Mouse (Mus musculus) midbrain, embryonic 10.5 days (tissue): ENCODE measurements around the gene Gsx2. TPM values are rescaled to one million over a fixed set of nuclear protein-coding genes. Genes with fewer than 3 reads are reported as not detected.

Experiments used
- DNase-seq: peaks from one replicate; pipeline ENCODE4 v3.0.0-alpha.2; 2017; ENCODE audit warnings: low spot score
- H3K27ac ChIP-seq: fragments of 300-500 bp; sonication (generic); replicated peaks from 2 replicates; pipeline ENCODE4 v1.5.1; 2016; ENCODE audit warnings: mild to moderate bottlenecking
- H3K27me3 ChIP-seq: fragments of 300-500 bp; sonication (generic); 2 replicates; pipeline ENCODE4 v1.6.1; 2016; ENCODE audit warnings: low read depth, mild to moderate bottlenecking; ENCODE audit not compliant: poor library complexity, severe bottlenecking
- H3K36me3 ChIP-seq: fragments of 300-500 bp; sonication (generic); 2 replicates; pipeline ENCODE4 v1.6.1; 2016; ENCODE audit warnings: mild to moderate bottlenecking, moderate library complexity
- H3K4me1 ChIP-seq: fragments of 300-500 bp; sonication (generic); 2 replicates; pipeline ENCODE4 v1.6.1; 2016
- H3K4me3 ChIP-seq: fragments of 300-500 bp; sonication (generic); 2 replicates; pipeline ENCODE4 v1.5.1; 2016; ENCODE audit warnings: mild to moderate bottlenecking, moderate library complexity
- H3K9me3 ChIP-seq: fragments of 300-500 bp; sonication (generic); replicated peaks from 2 replicates; pipeline ENCODE4 v1.6.1; 2016; ENCODE audit warnings: mild to moderate bottlenecking
- WGBS: fragments of 180-500 bp; shearing (Covaris S2); methylation state at CpG from one replicate; pipeline ENCODE4 v1.1.7; 2016; 5-methylcytosine and 5-hydroxymethylcytosine counted together
- polyA plus RNA-seq: library from polyadenylated mRNA; unstranded; fragments of >200 nt; fragmentation: Nextera tagmentation; extraction: Ambion mirVana; gene quantifications from 2 replicates; pipeline ENCODE4 v1.2.1, GENCODE M21; 2016

Gene Gsx2
- polyA plus RNA-seq = 2.5 and 3.4 TPM in 2 replicates

DNA sequence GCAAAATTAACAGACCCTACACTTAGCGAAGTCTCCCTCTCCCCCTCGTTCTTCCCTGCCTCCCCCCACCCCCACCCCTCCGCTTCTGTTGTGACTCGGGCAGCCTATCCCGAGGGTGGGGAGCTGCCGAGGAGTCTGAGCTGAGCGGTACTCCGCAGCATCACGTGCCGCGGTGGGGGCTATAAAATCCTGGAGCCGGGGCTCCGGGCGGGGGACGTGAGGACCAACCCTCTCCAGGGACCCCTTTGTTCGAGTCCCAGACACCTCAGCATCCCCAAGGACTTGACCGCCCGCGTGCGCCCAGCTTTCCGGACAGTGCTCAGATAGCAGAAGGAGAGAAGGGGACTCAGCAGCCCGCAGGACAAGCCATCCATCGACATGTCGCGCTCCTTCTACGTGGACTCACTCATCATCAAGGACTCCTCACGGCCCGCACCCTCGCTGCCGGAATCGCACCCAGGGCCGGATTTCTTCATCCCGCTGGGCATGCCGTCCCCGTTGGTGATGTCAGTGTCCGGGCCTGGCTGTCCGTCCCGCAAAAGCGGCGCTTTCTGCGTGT, at the start of gene Gsx2:
Gene Gsx2, plus strand, starts transcription at position 219 of the 559 bp plus-strand sequence.
- Histone ChIP-seq H3K36me3 (no peaks in the 10 kb centered on the region), H3K4me3 (peak within 1 kb of the TSS; percentile 46), H3K27ac (peak within 1 kb of the TSS; percentile 49; the same call in 1 of the 2 replicates), H3K4me1 (peaks cover 47% of the 10 kb centered on the region), H3K27me3 (peaks cover 100% of the 10 kb centered on the region), H3K9me3 (no peaks in the 10 kb centered on the region)
- DNase-seq = peak; percentile 58
- 0% methylated on average over 41 of the region's 41 CpGs for WGBS

DNA sequence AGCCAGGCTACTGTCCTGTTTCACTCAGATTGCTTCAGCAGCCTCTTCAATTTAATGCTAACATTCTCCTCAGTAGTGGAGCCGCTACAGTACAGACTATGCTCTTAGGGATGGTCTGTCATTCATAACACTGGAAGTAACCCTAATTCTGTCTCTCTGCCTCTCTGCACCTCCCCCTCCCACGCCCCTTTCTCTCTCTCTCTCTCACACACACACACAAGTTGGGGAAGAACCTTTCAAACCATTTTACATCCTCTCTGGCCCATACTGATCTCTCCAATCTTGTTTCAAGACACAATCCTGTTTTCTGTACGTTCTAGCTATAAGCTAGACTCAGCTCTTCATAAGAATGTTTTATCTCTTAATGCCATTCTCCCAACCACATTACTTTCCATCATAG, 39.9 kb upstream of the Gsx2 start:
- H3K27ac ChIP-seq = no peak overlapping the region
- no peak for DNase-seq
- H3K27me3 ChIP-seq = no peaks in the 10 kb centered on the region; the same call in 1 of the 2 replicates
- no peaks in the 10 kb centered on the region for H3K9me3 ChIP-seq
- H3K36me3 ChIP-seq = peaks cover 8% of the 10 kb centered on the region; the same call in 1 of the 2 replicates
- 88% methylated on average over 3 of the region's 3 CpGs for WGBS
- no peaks in the 10 kb centered on the region for H3K4me1 ChIP-seq
- no peak overlapping the region for H3K4me3 ChIP-seq

DNA sequence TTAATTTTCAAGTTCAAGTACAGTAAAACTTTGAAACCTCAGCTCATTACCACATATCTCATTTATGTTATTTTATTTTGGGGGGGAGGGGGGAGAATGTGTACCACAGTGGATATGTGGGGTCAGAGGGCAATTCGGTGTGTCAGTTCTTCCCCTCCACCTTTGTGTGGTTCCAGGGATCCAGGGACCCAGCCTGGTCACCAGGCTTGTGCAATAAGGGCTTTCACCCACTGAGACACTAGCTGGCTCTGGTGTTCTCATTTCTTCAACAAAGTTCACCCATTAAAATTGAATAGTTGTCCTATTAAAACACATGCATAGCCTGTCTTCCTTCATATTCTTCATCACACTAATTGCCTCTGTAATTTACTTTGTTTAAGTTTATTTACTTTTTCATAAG, 36.1 kb upstream of the Gsx2 start:
- H3K27ac ChIP-seq = no peak overlapping the region
- peaks cover 20% of the 10 kb centered on the region for H3K4me1 ChIP-seq
- H3K9me3 ChIP-seq = no peaks in the 10 kb centered on the region; the same call in 1 of the 2 replicates
- H3K36me3 ChIP-seq = peaks cover 12% of the 10 kb centered on the region
- H3K27me3 ChIP-seq = peaks cover 8% of the 10 kb centered on the region; the same call in 1 of the 2 replicates
- H3K4me3 ChIP-seq = no peak overlapping the region
- DNase-seq = no peak
- 90% methylated on average over 1 of the region's 1 CpGs for WGBS

DNA sequence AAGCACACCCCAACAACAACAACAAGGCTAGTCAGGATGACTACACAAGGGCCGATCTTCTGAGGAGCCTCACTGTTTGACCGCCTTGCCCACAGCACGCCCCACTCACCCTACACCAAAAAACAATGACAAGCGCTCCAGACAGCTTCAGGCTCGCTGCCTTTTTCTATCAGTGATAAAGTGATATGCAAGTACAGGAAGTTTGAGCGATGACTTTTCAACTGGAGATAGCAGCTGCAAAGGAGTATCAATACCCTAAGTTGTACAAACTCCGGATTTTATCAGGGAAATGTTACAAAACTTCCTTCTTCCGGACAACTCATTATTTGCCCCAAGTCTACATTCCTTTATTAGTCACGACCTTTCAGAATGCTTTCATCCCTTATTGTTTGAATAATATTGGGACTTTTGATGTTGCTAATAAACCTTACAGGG, 32.4 kb upstream of the Gsx2 start:
- H3K4me3 ChIP-seq = peak overlapping the region; percentile 97
- DNase-seq = no peak
- H3K36me3 ChIP-seq = peaks cover 10% of the 10 kb centered on the region
- peaks cover 38% of the 10 kb centered on the region for H3K27me3 ChIP-seq
- no peak overlapping the region for H3K27ac ChIP-seq
- WGBS = 73% methylated on average over 9 of the region's 9 CpGs
- peaks cover 20% of the 10 kb centered on the region for H3K4me1 ChIP-seq
- H3K9me3 ChIP-seq = no peaks in the 10 kb centered on the region; the same call in 1 of the 2 replicates

DNA sequence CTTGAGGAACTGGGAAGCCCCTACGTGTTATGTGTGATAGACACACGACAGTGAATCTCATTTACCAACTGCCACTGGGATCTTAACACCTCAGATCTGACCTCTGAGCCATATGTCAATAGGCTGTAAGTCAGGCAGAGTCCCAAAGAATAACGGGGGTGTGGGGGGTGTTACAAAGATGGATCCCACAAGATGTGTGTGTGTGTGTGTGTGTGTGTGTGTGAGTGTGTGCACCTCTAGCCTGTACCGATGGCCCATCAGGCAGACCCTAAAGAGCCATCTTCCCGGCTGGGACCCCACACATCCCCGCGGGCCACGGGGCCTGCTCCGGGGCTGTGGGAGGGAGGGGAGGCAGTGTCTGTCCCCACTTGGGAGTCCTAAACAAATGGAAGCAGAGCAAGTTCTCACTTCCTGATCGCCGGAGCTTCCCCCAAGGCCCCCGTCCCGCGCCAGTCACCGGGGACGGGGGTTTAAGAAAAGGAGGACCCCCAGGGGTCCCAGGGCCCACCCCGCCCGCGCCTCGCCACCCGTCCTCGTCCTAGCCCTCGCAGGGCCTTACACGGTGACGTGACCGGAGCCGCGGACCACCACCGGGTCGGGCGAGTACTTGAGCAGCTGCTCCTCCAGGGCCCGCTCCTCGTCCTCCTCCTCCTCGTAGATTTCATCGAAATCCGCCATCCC, 31.6 kb upstream of the Gsx2 start:
- Histone ChIP-seq H3K4me1 (peaks cover 20% of the 10 kb centered on the region), H3K4me3 (peak overlapping the region; percentile 97), H3K9me3 (no peaks in the 10 kb centered on the region; the same call in 1 of the 2 replicates), H3K27ac (peak overlapping the region; percentile 95), H3K27me3 (peaks cover 45% of the 10 kb centered on the region), H3K36me3 (peaks cover 10% of the 10 kb centered on the region)
- DNase-seq = no peak
- under 1% methylated on average over 36 of the region's 36 CpGs for WGBS

DNA sequence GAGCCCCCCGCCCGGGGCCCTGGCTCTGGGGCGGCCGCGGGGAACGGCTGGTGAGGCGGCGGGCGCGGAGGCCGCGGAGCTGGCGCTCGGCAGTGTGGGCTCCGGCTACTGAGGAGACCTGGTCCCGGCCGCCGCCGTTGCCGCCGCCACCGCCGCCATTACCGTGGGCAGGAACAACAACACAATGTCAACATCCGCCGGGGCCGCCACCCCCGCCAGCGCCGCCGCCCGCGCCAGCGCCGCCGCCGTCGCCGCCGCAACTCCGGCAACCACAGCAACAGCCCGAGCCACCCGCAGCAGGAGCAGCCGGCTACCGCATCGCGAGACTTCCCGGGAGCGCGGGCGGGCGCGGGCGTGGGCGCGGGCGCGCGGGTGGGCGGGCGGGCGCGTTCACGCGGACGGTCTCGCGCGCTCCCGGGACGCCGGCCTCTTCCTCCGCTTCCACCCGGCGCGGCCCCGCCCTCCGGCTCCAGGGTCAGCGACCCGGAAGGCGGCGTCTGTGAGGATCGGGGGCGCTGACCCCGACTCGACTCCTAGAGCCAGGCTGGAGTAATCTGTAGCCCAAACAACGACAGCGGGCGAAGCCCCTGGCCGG, 31.0 kb upstream of the Gsx2 start, which contains the start of gene Chic2:
Gene Chic2, minus strand, starts transcription at position 465 of the 595 bp plus-strand sequence.
- peaks cover 20% of the 10 kb centered on the region for H3K4me1 ChIP-seq
- H3K27me3 ChIP-seq = peaks cover 51% of the 10 kb centered on the region
- peak within 1 kb of the TSS; percentile 95 for H3K27ac ChIP-seq
- WGBS = under 1% methylated on average over 89 of the region's 90 CpGs
- no peaks in the 10 kb centered on the region; the same call in 1 of the 2 replicates for H3K9me3 ChIP-seq
- peaks cover 10% of the 10 kb centered on the region for H3K36me3 ChIP-seq
- peak; percentile 90 for DNase-seq
- H3K4me3 ChIP-seq = peak within 1 kb of the TSS; percentile 97

DNA sequence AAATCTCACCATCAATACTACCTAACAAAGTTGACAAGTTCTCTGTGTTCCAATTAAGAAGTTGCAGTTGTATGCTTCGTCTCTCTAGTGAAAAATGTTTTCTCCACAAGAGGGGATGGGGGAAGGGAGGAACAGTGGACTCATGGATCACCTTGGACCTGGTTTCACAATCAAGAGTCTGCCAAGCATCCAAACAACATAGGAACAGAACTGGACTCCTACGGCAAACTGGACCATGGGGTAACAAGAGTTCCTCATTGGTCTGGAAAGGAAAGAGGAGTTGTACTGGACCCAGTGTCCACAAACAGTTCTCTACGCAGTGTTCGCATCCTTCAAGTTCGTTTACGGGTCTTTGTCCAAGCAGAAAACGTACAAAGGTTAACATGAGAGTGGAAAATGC, 30.0 kb upstream of the Gsx2 start:
- H3K27me3 ChIP-seq = peaks cover 59% of the 10 kb centered on the region
- H3K27ac ChIP-seq = no peak overlapping the region
- DNase-seq = no peak
- H3K4me1 ChIP-seq = peaks cover 20% of the 10 kb centered on the region
- no peak overlapping the region for H3K4me3 ChIP-seq
- H3K9me3 ChIP-seq = no peaks in the 10 kb centered on the region; the same call in 1 of the 2 replicates
- 93% methylated on average over 7 of the region's 7 CpGs for WGBS
- H3K36me3 ChIP-seq = peaks cover 10% of the 10 kb centered on the region

DNA sequence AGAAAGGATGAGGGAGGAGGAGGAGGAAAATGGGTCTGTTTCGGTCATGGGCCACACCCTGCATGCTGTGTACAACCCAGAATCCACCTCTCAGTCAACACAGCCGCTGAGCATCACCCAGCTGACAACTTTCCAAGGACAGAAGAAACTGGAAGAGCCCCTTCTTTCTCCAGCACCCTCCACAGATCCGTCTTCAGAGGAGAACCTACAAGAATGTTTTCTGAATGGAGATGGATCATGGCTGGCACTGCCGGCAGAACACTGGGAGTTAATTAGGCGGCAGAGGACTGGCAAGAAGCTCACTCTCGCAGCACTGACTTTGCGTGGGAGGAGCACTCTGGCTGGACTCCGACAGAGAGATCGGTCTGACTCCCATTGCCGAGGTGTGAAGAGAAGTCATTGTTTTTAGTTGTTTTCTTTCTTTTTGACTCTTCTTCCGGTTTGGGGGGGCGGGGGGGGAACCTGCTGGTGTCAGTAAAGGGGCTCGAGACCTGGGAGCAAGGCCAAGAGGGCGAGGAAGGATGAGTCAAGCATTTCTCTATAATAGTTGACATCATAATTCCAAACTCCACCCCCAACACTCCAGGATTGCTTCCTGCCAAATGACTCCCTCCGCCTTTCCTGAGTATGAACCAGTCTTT, 28.6 kb upstream of the Gsx2 start:
- Histone ChIP-seq H3K4me3 (no peak overlapping the region), H3K27ac (no peak overlapping the region), H3K36me3 (peaks cover 1% of the 10 kb centered on the region; the same call in 1 of the 2 replicates), H3K27me3 (peaks cover 73% of the 10 kb centered on the region), H3K9me3 (no peaks in the 10 kb centered on the region), H3K4me1 (peaks cover 20% of the 10 kb centered on the region)
- no peak for DNase-seq
- WGBS = 58% methylated on average over 15 of the region's 15 CpGs

DNA sequence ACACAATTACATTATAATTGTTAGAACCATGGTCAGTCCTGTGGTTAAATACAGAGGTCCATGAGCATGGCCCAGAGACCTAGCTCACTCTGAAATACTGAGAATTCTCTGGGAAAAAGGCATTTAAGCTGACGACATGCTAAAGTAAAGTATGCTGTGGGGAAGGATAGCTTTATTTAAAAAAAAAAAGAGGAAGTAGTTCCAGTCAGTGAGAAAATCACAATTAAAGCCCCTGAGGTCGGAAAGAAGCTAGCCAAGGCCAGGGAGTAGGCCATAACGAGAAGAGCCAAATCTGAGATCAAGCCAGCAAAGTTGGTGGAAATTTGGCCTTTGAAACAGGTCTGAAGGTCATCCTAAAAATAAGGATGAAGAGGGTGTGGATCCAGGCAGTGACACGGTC, 24.3 kb upstream of the Gsx2 start:
- Histone ChIP-seq H3K36me3 (no peaks in the 10 kb centered on the region), H3K4me3 (no peak overlapping the region), H3K27ac (no peak overlapping the region), H3K4me1 (no peaks in the 10 kb centered on the region), H3K27me3 (peaks cover 83% of the 10 kb centered on the region), H3K9me3 (no peaks in the 10 kb centered on the region)
- 80% methylated on average over 4 of the region's 4 CpGs for WGBS
- no peak for DNase-seq

DNA sequence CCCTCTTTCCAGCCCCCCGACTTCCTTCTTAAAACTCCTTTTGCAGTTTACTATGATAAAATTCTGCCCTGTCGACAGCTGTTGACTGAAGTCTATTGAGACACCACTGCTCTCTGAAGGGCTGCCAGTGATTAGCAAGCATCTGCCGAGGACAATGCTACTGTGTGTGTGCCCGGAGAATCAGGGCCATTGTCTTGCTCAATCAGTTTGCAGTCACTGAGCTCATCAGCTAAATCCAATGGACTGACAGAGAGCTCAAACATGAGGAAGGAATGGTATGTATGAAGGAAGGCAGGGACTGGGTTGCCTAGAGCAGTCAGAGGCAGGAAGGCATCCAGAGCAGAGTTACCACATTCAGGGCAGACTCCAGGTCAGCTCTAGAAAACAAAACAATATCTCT, 12.2 kb upstream of the Gsx2 start:
- Histone ChIP-seq H3K27ac (no peak overlapping the region), H3K4me1 (peaks cover 20% of the 10 kb centered on the region), H3K9me3 (peaks cover 8% of the 10 kb centered on the region; the same call in 1 of the 2 replicates), H3K36me3 (no peaks in the 10 kb centered on the region), H3K27me3 (peaks cover 94% of the 10 kb centered on the region), H3K4me3 (no peak overlapping the region)
- peak; percentile 22 for DNase-seq
- WGBS = 24% methylated on average over 4 of the region's 4 CpGs

DNA sequence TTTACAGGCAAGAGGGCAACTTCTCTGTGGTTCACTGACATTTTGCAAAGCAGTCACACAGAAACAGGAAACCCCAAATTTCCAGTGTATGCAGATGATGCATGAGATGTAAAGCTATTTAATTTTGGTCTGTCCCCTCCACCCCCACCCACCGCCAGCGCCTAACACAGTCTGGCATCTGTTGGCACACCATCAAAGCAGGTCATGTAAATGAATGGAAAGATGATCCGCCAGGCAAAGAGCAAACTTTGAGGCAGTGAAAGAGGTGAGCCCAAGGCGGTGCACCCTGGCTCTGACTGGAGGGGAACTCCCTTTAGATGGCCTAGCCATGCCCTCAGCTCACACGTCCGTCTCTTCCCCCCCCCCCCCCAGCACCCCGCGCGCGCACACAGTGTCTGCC, 8.7 kb upstream of the Gsx2 start:
- DNase-seq = no peak
- Histone ChIP-seq H3K4me1 (peaks cover 45% of the 10 kb centered on the region), H3K4me3 (peak overlapping the region; percentile 53), H3K9me3 (peaks cover 8% of the 10 kb centered on the region; the same call in 1 of the 2 replicates), H3K27me3 (peaks cover 100% of the 10 kb centered on the region), H3K27ac (no peak overlapping the region; the same call in 1 of the 2 replicates), H3K36me3 (no peaks in the 10 kb centered on the region)
- WGBS = 1% methylated on average over 10 of the region's 10 CpGs

DNA sequence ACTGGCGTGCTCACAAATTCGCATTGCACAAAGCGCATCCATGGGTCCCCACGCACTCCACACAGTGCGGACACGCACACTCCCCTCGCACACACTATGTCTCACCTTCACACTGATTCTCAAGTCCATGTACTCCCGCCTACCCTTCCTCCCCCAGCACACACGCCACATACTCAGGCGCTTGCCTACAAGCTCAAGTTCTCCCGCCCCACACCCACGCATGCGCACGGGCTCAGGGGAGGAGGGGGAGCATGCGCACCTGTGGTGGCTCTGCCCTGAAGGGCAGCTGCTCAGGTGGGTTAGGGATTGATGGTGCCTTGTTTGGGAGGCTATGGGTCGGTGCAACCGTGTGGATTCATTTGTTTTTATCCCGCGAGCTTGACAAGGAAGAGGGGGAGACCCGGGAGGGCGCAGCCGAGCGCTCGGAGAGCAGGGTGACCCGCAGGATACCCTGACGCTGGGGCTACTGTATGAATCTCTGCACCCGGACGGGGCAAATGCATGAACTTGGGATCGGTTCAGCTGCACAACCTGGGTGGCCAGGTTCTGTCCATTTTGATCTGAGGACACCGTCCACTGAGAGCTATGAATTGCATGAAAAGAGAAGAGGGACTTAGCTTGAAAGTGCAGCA, 8.2 kb upstream of the Gsx2 start:
- Histone ChIP-seq H3K27ac (no peak overlapping the region; the same call in 1 of the 2 replicates), H3K4me1 (peaks cover 50% of the 10 kb centered on the region), H3K36me3 (no peaks in the 10 kb centered on the region), H3K9me3 (peaks cover 8% of the 10 kb centered on the region; the same call in 1 of the 2 replicates), H3K4me3 (peak overlapping the region; percentile 53), H3K27me3 (peaks cover 100% of the 10 kb centered on the region)
- DNase-seq = peak; percentile 60
- 1% methylated on average over 30 of the region's 30 CpGs for WGBS
